Mouse (Mus musculus): ENCODE data around the gene Vmn2r92.
"Not testable (repeated sequence)": the region's sequence is repeated elsewhere in the genome, so short reads cannot be mapped to it uniquely, and the experiment has no call there.

Gene Vmn2r92

DNA sequence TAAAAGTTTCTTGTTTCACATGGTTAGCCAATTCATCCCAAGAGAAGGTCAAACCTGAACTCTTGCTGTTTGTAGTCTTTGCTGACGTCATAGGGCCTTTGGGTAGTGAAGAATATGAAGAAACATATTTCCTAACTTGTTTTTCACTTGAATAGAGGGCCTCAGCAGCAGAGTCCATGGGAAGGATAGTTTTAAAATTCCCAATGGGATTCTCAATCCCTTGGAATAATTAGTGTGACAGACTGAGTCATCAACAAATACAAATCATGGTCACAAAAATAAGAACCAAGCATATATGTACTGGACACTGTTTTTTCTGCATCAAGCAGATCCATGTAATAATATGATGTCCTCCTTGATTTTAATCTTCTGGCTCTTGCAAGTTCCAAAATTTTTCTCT lies at the start of gene Vmn2r92:
Gene Vmn2r92, plus strand, starts transcription at position 301 of the 400 bp plus-strand sequence.
- DNase-seq, result not testable (repeated sequence)

DNA sequence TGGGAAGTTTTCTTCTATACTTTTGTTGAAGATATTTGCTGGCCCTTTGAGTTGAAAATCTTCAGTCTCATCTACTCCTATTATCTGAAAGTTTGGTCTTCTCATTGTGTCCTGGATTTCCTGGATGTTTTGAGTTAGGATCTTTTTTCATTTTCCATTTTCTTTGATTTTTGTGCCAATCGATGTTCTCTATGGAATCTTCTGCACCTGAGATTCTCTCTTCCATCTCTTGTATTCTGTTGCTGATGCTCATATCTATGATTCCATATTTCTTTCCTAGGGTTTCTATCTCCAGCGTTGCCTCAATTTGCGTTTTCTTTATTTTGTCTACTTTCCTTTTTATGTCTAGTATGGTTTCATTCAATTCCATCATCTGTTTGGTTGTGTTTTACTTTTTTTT lies 49.4 kb upstream of the Vmn2r92 start:
- DNase-seq, result not testable (repeated sequence)

DNA sequence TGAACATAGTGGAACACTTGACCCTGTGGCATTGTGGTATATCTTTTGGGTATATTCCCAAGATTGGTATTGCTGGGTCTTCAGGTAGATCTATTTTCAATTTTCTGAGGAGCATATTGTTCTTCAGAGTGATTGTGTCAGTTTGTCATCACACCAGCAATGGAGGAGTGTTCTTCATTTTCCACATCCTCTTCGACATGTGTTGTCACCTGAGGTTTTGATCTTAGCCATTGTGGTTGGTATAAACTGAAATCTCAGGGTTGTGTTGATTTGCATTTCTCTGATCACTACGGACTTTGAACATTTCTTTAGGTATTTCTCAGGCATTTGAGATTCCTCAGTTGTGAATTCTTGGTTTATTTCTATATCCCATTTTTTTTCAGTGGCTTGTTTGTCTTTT lies 9.5 kb downstream of the Vmn2r92 start:
- not testable (repeated sequence) for DNase-seq

DNA sequence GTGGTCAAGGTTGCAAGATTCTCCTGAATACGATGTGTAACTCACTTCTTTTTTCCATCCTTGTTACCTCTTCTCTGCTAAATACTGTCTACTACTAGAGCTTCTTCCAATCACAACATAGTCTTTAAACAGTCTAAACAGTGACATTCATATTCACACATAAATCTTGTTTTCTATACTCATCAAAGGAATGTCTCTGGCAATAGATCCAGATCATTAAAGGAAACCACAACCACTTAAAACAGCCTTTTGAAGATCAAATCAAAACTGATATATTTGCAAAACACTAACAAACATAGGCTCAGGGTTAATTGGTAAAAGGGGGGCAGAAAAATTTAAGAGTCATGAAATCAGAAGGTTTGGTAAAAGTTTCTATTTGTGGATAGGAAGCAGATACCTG lies 38.0 kb downstream of the Vmn2r92 start:
- DNase-seq, result no peak

DNA sequence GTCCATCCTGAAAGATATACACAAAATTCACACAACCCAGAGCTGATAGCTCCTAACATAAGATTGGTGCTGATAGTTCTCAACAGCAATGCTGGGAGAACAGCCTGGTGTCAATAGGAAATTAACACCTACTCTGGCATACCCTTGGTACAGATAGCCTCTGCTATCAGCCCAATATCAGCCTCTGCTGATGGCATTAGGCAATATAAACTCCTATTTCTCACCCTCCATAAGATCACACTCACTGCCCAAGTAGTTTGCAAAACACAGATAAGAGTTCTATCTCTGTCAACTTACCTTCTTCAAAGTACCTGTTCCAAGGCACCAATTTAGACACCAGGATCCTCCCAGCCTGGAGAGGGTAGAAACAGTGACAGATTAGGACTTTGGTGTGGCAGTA lies 69.6 kb downstream of the Vmn2r92 start:
- DNase-seq, result no peak

DNA sequence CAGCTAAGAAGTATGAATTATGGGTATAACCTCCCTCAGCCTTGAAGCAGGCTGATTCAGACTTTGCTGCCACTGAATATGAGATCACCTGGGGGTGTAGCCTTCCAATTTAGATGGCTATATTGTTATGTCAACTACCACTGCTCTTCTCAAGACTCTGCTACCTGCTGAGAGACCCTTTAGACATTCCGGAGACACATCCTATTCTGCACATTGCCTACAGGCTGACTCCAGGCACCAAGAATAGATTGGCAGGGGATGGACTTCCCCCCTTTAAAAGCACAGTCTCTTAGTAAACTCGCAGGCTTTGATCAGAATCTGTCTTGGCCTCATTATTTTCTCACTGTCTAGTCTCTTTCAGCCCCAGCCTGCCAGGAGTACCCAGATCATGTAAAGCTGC lies 80.3 kb downstream of the Vmn2r92 start:
- DNase-seq, result no peak

DNA sequence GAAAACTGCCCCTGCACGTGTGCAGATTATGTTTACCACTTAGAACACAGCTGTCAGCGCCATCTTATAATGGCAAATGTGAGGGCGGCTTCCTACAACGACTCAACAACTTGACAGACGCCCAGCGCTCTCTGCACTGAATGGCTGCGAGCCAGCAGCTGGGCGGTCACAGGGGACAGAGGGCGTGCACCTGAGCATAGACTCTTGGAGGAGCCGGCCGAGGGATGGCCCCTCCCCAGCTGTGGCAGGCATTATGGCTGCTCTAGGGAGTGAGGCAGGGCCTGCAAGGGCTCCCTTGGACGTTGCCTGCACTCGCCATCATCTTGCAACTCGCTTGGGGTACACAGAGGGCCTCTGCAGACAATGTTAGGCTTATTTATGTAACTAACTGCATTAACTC lies 85.2 kb downstream of the Vmn2r92 start:
- DNase-seq, result no peak
